Mouse (Mus musculus): ENCODE measurements around the gene Gpr3. TPM values are rescaled to one million over a fixed set of nuclear protein-coding genes. Genes with fewer than 3 reads are reported as not detected.

Gpr3 gene
- total and polyA plus RNA-seq, 2 experiments from 2014 or later = 4.5 to 10.8 TPM

GRCm38 (mm10) chr4:133160821-133161220, 51.5 kb downstream of the Gpr3 start:
- DNase-seq (ENCODE audit: low spot score) (no peak), ATAC-seq (ENCODE audit: low FRiP score) (no peak)
- H3K27me3 ChIP-seq (ENCODE audit: insufficient read depth, low read length) = no peaks in the 10 kb centered on the region
- H3K27ac ChIP-seq (ENCODE audit: low read depth, low read length) = no peak overlapping the region
- no peak for TF ChIP-seq CTCF (IDR thresholded peaks at IDR 0.05)
- no peaks in the 10 kb centered on the region for H3K36me3 ChIP-seq (ENCODE audit: insufficient read depth, low read length)
- no peak overlapping the region for H3K4me3 ChIP-seq (ENCODE audit: low read depth, low read length)
- no peak overlapping the region for H3K9ac ChIP-seq (replicated peaks; ENCODE audit: low read length, poor library complexity, severe bottlenecking)
- no peaks in the 10 kb centered on the region for H3K9me3 ChIP-seq (ENCODE audit: low read length)
- H3K4me1 ChIP-seq (ENCODE audit: insufficient read depth, low read length) = no peaks in the 10 kb centered on the region
- WGBS = 71% methylated on average over 4 of the region's 4 CpGs
- no peak overlapping the region for H3K4me2 ChIP-seq (ENCODE audit: low read depth, low read length, poor library complexity, severe bottlenecking)

- Histone ChIP-seq H3K4me1 (ENCODE audit: insufficient read depth, low read length) (no peaks in the 10 kb centered on the region), H3K36me3 (ENCODE audit: insufficient read depth, low read length) (no peaks in the 10 kb centered on the region), H3K27me3 (ENCODE audit: insufficient read depth, low read length) (no peaks in the 10 kb centered on the region), H3K9ac (replicated peaks; ENCODE audit: low read length, poor library complexity, severe bottlenecking) (no peak overlapping the region), H3K4me3 (ENCODE audit: low read depth, low read length) (no peak overlapping the region), H3K9me3 (ENCODE audit: low read length) (no peaks in the 10 kb centered on the region), H3K4me2 (ENCODE audit: low read depth, low read length, poor library complexity, severe bottlenecking) (no peak overlapping the region), H3K27ac (ENCODE audit: low read depth, low read length) (no peak overlapping the region)
- no peak for TF ChIP-seq CTCF (IDR thresholded peaks at IDR 0.05)
- ATAC-seq (ENCODE audit: low FRiP score) (no peak), DNase-seq (ENCODE audit: low spot score) (no peak)
- 76% methylated on average over 8 of the region's 8 CpGs for WGBS
Measured at GRCm38 (mm10) chr4:133160211-133160610, 52.1 kb downstream of the Gpr3 start.

GRCm38 (mm10) chr4:133159646-133160045, 52.7 kb downstream of the Gpr3 start:
- no peak overlapping the region for H3K4me2 ChIP-seq (ENCODE audit: low read depth, low read length, poor library complexity, severe bottlenecking)
- ATAC-seq (ENCODE audit: low FRiP score) (no peak), DNase-seq (ENCODE audit: low spot score) (no peak)
- H3K27me3 ChIP-seq (ENCODE audit: insufficient read depth, low read length) = no peaks in the 10 kb centered on the region
- WGBS = 61% methylated on average over 4 of the region's 4 CpGs
- TF ChIP-seq CTCF (IDR thresholded peaks at IDR 0.05) = no peak
- H3K27ac ChIP-seq (ENCODE audit: low read depth, low read length) = no peak overlapping the region
- no peaks in the 10 kb centered on the region for H3K4me1 ChIP-seq (ENCODE audit: insufficient read depth, low read length)
- H3K9ac ChIP-seq (replicated peaks; ENCODE audit: low read length, poor library complexity, severe bottlenecking) = no peak overlapping the region
- no peaks in the 10 kb centered on the region for H3K9me3 ChIP-seq (ENCODE audit: low read length)
- H3K4me3 ChIP-seq (ENCODE audit: low read depth, low read length) = no peak overlapping the region
- no peaks in the 10 kb centered on the region for H3K36me3 ChIP-seq (ENCODE audit: insufficient read depth, low read length)

Small RNA genes lying within 50 kb of the gene (microRNA-seq; reads per million reads assigned to microRNA genes)
- gene Mir7017 (ENCODE audit: borderline number of aligned reads) = 1.7 reads per million

Other genes starting within 250 kb of the Gpr3 start
- 0.33 and 0.47 TPM in 2 replicates for gene Fgr, start 238.4 kb downstream of the Gpr3 start, total RNA-seq (2014; rRNA removed)
- 0.19 TPM in 1 of 2 replicates, not detected in the other for gene Fgr, start 238.4 kb downstream of the Gpr3 start, polyA plus RNA-seq (2015; fragmentation: Nextera tagmentation; extraction: Ambion mirVana)
- 105 and 115 TPM in 2 replicates for gene Ahdc1, start 201.3 kb downstream of the Gpr3 start, total RNA-seq (2014; rRNA removed)
- 9.2 and 11.0 TPM in 2 replicates for gene Ahdc1, start 201.3 kb downstream of the Gpr3 start, polyA plus RNA-seq (2015; fragmentation: Nextera tagmentation; extraction: Ambion mirVana)
- 18.3 and 19.6 TPM in 2 replicates for gene Wasf2, start 82.0 kb downstream of the Gpr3 start, total RNA-seq (2014; rRNA removed)
- gene Wasf2, start 82.0 kb downstream of the Gpr3 start, polyA plus RNA-seq (2015; fragmentation: Nextera tagmentation; extraction: Ambion mirVana) = 19.1 and 26.0 TPM in 2 replicates
- gene Cd164l2, start 405 bp downstream of the Gpr3 start, total RNA-seq (2014; rRNA removed) = 3.9 and 5.9 TPM in 2 replicates
- 10.6 and 11.0 TPM in 2 replicates for gene Cd164l2, start 405 bp downstream of the Gpr3 start, polyA plus RNA-seq (2015; fragmentation: Nextera tagmentation; extraction: Ambion mirVana)
- gene Map3k6, start 28.3 kb upstream of the Gpr3 start, total RNA-seq (2014; rRNA removed) = 7.6 and 8.3 TPM in 2 replicates
- gene Map3k6, start 28.3 kb upstream of the Gpr3 start, polyA plus RNA-seq (2015; fragmentation: Nextera tagmentation; extraction: Ambion mirVana) = 2.8 and 4.1 TPM in 2 replicates
- 1.6 TPM in 1 of 2 replicates, not detected in the other for gene Sytl1, start 50.6 kb upstream of the Gpr3 start, total RNA-seq (2014; rRNA removed)
- 0.21 and 0.26 TPM in 2 replicates for gene Sytl1, start 50.6 kb upstream of the Gpr3 start, polyA plus RNA-seq (2015; fragmentation: Nextera tagmentation; extraction: Ambion mirVana)
- gene Tmem222, start 65.3 kb upstream of the Gpr3 start, total RNA-seq (2014; rRNA removed) = 129 and 130 TPM in 2 replicates
- 138 and 143 TPM in 2 replicates for gene Tmem222, start 65.3 kb upstream of the Gpr3 start, polyA plus RNA-seq (2015; fragmentation: Nextera tagmentation; extraction: Ambion mirVana)
- 43.0 and 54.8 TPM in 2 replicates for gene Wdtc1, start 140.9 kb upstream of the Gpr3 start, total RNA-seq (2014; rRNA removed)
- gene Wdtc1, start 140.9 kb upstream of the Gpr3 start, polyA plus RNA-seq (2015; fragmentation: Nextera tagmentation; extraction: Ambion mirVana) = 14.4 and 15.6 TPM in 2 replicates
- gene Slc9a1, start 157.2 kb upstream of the Gpr3 start, total RNA-seq (2014; rRNA removed) = 29.5 and 34.9 TPM in 2 replicates
- gene Slc9a1, start 157.2 kb upstream of the Gpr3 start, polyA plus RNA-seq (2015; fragmentation: Nextera tagmentation; extraction: Ambion mirVana) = 11.8 and 12.8 TPM in 2 replicates